Mouse (Mus musculus): Measurements from ENCODE around the gene Pcif1. TPM values are rescaled to one million over a fixed set of nuclear protein-coding genes. Genes with fewer than 3 reads are reported as not detected.
"Not testable (repeated sequence)": the region's sequence is repeated elsewhere in the genome, so short reads cannot be mapped to it uniquely, and the experiment has no call there.

Gene Pcif1
- polyA plus RNA-seq, 1 experiment from 2014 or later: 93.7 TPM

- H3K9ac ChIP-seq (replicated peaks; ENCODE audit: low read depth, low read length); H3K9me3 ChIP-seq (ENCODE audit: control insufficient read depth, low read length); H3K27me3 ChIP-seq (replicated peaks; ENCODE audit: control insufficient read depth, insufficient read depth, low read length); H3K4me2 ChIP-seq (ENCODE audit: low read length); H3K36me3 ChIP-seq (ENCODE audit: control insufficient read depth, insufficient read depth); H3K4me3 ChIP-seq (replicated peaks; ENCODE audit: low read length); H3K27ac ChIP-seq (ENCODE audit: low read length); ATAC-seq; H3K4me1 ChIP-seq (replicated peaks; ENCODE audit: control insufficient read depth, insufficient read depth, low read length): not testable (repeated sequence)
- WGBS: 89% methylated on average over 7 of the region's 9 CpGs
Observed at GRCm38 (mm10) chr2:164863411-164863810, 15.7 kb upstream of the Pcif1 start.

- no peak for ATAC-seq
- WGBS: 86% methylated on average over 4 of the region's 4 CpGs
- no peaks in the 10 kb centered on the region for H3K36me3 ChIP-seq (ENCODE audit: control insufficient read depth, insufficient read depth)
- H3K27me3 ChIP-seq (replicated peaks; ENCODE audit: control insufficient read depth, insufficient read depth, low read length): no peaks in the 10 kb centered on the region
- H3K9me3 ChIP-seq (ENCODE audit: control insufficient read depth, low read length): peaks cover 5% of the 10 kb centered on the region
- H3K9ac ChIP-seq (replicated peaks; ENCODE audit: low read depth, low read length): no peak overlapping the region
- H3K4me1 ChIP-seq (replicated peaks; ENCODE audit: control insufficient read depth, insufficient read depth, low read length): peaks cover 7% of the 10 kb centered on the region
- no peak overlapping the region for H3K27ac ChIP-seq (ENCODE audit: low read length)
- no peak overlapping the region for H3K4me2 ChIP-seq (ENCODE audit: low read length)
- no peak overlapping the region for H3K4me3 ChIP-seq (replicated peaks; ENCODE audit: low read length)
Observed at GRCm38 (mm10) chr2:164864593-164864992, 14.5 kb upstream of the Pcif1 start.

- Histone ChIP-seq H3K9ac (replicated peaks; ENCODE audit: low read depth, low read length) (no peak overlapping the region), H3K4me3 (replicated peaks; ENCODE audit: low read length) (no peak overlapping the region), H3K36me3 (ENCODE audit: control insufficient read depth, insufficient read depth) (no peaks in the 10 kb centered on the region), H3K4me1 (replicated peaks; ENCODE audit: control insufficient read depth, insufficient read depth, low read length) (peaks cover 4% of the 10 kb centered on the region), H3K9me3 (ENCODE audit: control insufficient read depth, low read length) (peaks cover 5% of the 10 kb centered on the region), H3K27me3 (replicated peaks; ENCODE audit: control insufficient read depth, insufficient read depth, low read length) (no peaks in the 10 kb centered on the region), H3K4me2 (ENCODE audit: low read length) (no peak overlapping the region), H3K27ac (ENCODE audit: low read length) (no peak overlapping the region)
- no peak for ATAC-seq
- WGBS: 70% methylated on average over 16 of the region's 16 CpGs
Observed at GRCm38 (mm10) chr2:164866741-164867551, 12.2 kb upstream of the Pcif1 start.

- no peak overlapping the region for H3K4me3 ChIP-seq (replicated peaks; ENCODE audit: low read length)
- no peak overlapping the region for H3K9ac ChIP-seq (replicated peaks; ENCODE audit: low read depth, low read length)
- H3K4me1 ChIP-seq (replicated peaks; ENCODE audit: control insufficient read depth, insufficient read depth, low read length): no peaks in the 10 kb centered on the region
- peaks cover 5% of the 10 kb centered on the region for H3K9me3 ChIP-seq (ENCODE audit: control insufficient read depth, low read length)
- ATAC-seq: no peak
- WGBS: 92% methylated on average over 7 of the region's 7 CpGs
- H3K36me3 ChIP-seq (ENCODE audit: control insufficient read depth, insufficient read depth): no peaks in the 10 kb centered on the region
- no peak overlapping the region for H3K4me2 ChIP-seq (ENCODE audit: low read length)
- H3K27me3 ChIP-seq (replicated peaks; ENCODE audit: control insufficient read depth, insufficient read depth, low read length): no peaks in the 10 kb centered on the region
- H3K27ac ChIP-seq (ENCODE audit: low read length): no peak overlapping the region
Observed at GRCm38 (mm10) chr2:164867566-164867965, 11.5 kb upstream of the Pcif1 start.

GRCm38 (mm10) chr2:164868491-164868890, 10.6 kb upstream of the Pcif1 start:
- Histone ChIP-seq H3K27ac (ENCODE audit: low read length) (no peak overlapping the region), H3K4me1 (replicated peaks; ENCODE audit: control insufficient read depth, insufficient read depth, low read length) (no peaks in the 10 kb centered on the region), H3K9ac (replicated peaks; ENCODE audit: low read depth, low read length) (no peak overlapping the region), H3K36me3 (ENCODE audit: control insufficient read depth, insufficient read depth) (no peaks in the 10 kb centered on the region), H3K4me3 (replicated peaks; ENCODE audit: low read length) (no peak overlapping the region), H3K4me2 (ENCODE audit: low read length) (no peak overlapping the region), H3K9me3 (ENCODE audit: control insufficient read depth, low read length) (peaks cover 5% of the 10 kb centered on the region), H3K27me3 (replicated peaks; ENCODE audit: control insufficient read depth, insufficient read depth, low read length) (no peaks in the 10 kb centered on the region)
- no peak for ATAC-seq
- WGBS: 86% methylated on average over 7 of the region's 7 CpGs

- Histone ChIP-seq H3K9me3 (ENCODE audit: control insufficient read depth, low read length) (peaks cover 5% of the 10 kb centered on the region), H3K27me3 (replicated peaks; ENCODE audit: control insufficient read depth, insufficient read depth, low read length) (no peaks in the 10 kb centered on the region), H3K27ac (ENCODE audit: low read length) (no peak overlapping the region), H3K4me1 (replicated peaks; ENCODE audit: control insufficient read depth, insufficient read depth, low read length) (no peaks in the 10 kb centered on the region), H3K4me3 (replicated peaks; ENCODE audit: low read length) (no peak overlapping the region), H3K4me2 (ENCODE audit: low read length) (no peak overlapping the region), H3K36me3 (ENCODE audit: control insufficient read depth, insufficient read depth) (no peaks in the 10 kb centered on the region), H3K9ac (replicated peaks; ENCODE audit: low read depth, low read length) (no peak overlapping the region)
- WGBS: 61% methylated on average over 6 of the region's 6 CpGs
- ATAC-seq: no peak
Observed at GRCm38 (mm10) chr2:164871602-164872303, 7.4 kb upstream of the Pcif1 start.

- Histone ChIP-seq H3K9ac (replicated peaks; ENCODE audit: low read depth, low read length) (no peak overlapping the region), H3K4me1 (replicated peaks; ENCODE audit: control insufficient read depth, insufficient read depth, low read length) (peaks cover 7% of the 10 kb centered on the region), H3K27ac (ENCODE audit: low read length) (no peak overlapping the region)
Observed at GRCm38 (mm10) chr2:164873621-164874020, 5.5 kb upstream of the Pcif1 start.

GRCm38 (mm10) chr2:164874239-164874769, 4.8 kb upstream of the Pcif1 start:
- no peaks in the 10 kb centered on the region for H3K27me3 ChIP-seq (replicated peaks; ENCODE audit: control insufficient read depth, insufficient read depth, low read length)
- peaks cover 8% of the 10 kb centered on the region for H3K4me1 ChIP-seq (replicated peaks; ENCODE audit: control insufficient read depth, insufficient read depth, low read length)
- 45% methylated on average over 1 of the region's 1 CpGs for WGBS
- no peak overlapping the region for H3K4me3 ChIP-seq (replicated peaks; ENCODE audit: low read length)
- no peaks in the 10 kb centered on the region for H3K9me3 ChIP-seq (ENCODE audit: control insufficient read depth, low read length)
- H3K4me2 ChIP-seq (ENCODE audit: low read length): no peak overlapping the region
- H3K9ac ChIP-seq (replicated peaks; ENCODE audit: low read depth, low read length): no peak overlapping the region
- H3K36me3 ChIP-seq (ENCODE audit: control insufficient read depth, insufficient read depth): no peaks in the 10 kb centered on the region
- H3K27ac ChIP-seq (ENCODE audit: low read length): no peak overlapping the region
- no peak for ATAC-seq

More at GRCm38 (mm10) chr2:164873621-164874020, 5.5 kb upstream of the Pcif1 start:
- Histone ChIP-seq H3K36me3 (ENCODE audit: control insufficient read depth, insufficient read depth) (no peaks in the 10 kb centered on the region), H3K27me3 (replicated peaks; ENCODE audit: control insufficient read depth, insufficient read depth, low read length) (no peaks in the 10 kb centered on the region), H3K4me2 (ENCODE audit: low read length) (no peak overlapping the region), H3K9me3 (ENCODE audit: control insufficient read depth, low read length) (no peaks in the 10 kb centered on the region), H3K4me3 (replicated peaks; ENCODE audit: low read length) (no peak overlapping the region)
- no peak for ATAC-seq
- 73% methylated on average over 3 of the region's 3 CpGs for WGBS

- H3K4me2 ChIP-seq (ENCODE audit: low read length); H3K9me3 ChIP-seq (ENCODE audit: control insufficient read depth, low read length); H3K27me3 ChIP-seq (replicated peaks; ENCODE audit: control insufficient read depth, insufficient read depth, low read length); H3K4me3 ChIP-seq (replicated peaks; ENCODE audit: low read length); H3K27ac ChIP-seq (ENCODE audit: low read length); ATAC-seq; H3K9ac ChIP-seq (replicated peaks; ENCODE audit: low read depth, low read length); H3K36me3 ChIP-seq (ENCODE audit: control insufficient read depth, insufficient read depth): not testable (repeated sequence)
- 57% methylated on average over 2 of the region's 2 CpGs for WGBS
- peaks cover 14% of the 10 kb centered on the region for H3K4me1 ChIP-seq (replicated peaks; ENCODE audit: control insufficient read depth, insufficient read depth, low read length)
Observed at GRCm38 (mm10) chr2:164875648-164876047, 3.5 kb upstream of the Pcif1 start.

All from forebrain, embryonic 16.5 days (tissue).